Mouse (Mus musculus) testis, adult 2 months (tissue): ENCODE results near the gene Kcnq4. TPM values are rescaled to one million over a fixed set of nuclear protein-coding genes. Genes with fewer than 3 reads are reported as not detected.
A peak's percentile ranks its signal among the peaks of the same experiment; 100 is the strongest.

Source experiments
- H3K27ac ChIP-seq: fragments of 200-500 bp; 2 replicates; pipeline ENCODE4 v1.5.1; 2012; ENCODE audit warnings: low read depth, low read length; ENCODE audit not compliant: control insufficient read depth, insufficient read depth
- H3K27me3 ChIP-seq: fragments of 200-500 bp; 2 replicates; pipeline ENCODE4 v1.6.1; 2012; ENCODE audit warnings: mild to moderate bottlenecking, low read length, moderate library complexity; ENCODE audit not compliant: control insufficient read depth, insufficient read depth
- H3K36me3 ChIP-seq: fragments of 200-500 bp; 2 replicates; pipeline ENCODE4 v1.6.1; 2012; ENCODE audit warnings: mild to moderate bottlenecking, low read length; ENCODE audit not compliant: control insufficient read depth, insufficient read depth
- H3K4me1 ChIP-seq: fragments of 200-500 bp; 2 replicates; pipeline ENCODE4 v1.6.1; 2012; ENCODE audit warnings: low read length; ENCODE audit not compliant: control insufficient read depth, insufficient read depth
- H3K4me3 ChIP-seq: fragments of 200-500 bp; 2 replicates; pipeline ENCODE4 v1.5.1; 2012; ENCODE audit warnings: low read depth, mild to moderate bottlenecking, low read length, moderate library complexity, mixed read lengths; ENCODE audit not compliant: control insufficient read depth
- CTCF ChIP-seq: fragments of 200-500 bp; IDR thresholded peaks from 2 replicates; pipeline ENCODE4 v1.5.1; 2012; ENCODE audit warnings: low read depth, mild to moderate bottlenecking, inconsistent platforms, low read length, moderate library complexity; ENCODE audit not compliant: control insufficient read depth, insufficient read depth, insufficient replicate concordance
- POLR2A ChIP-seq: fragments of 200-500 bp; IDR thresholded peaks from 2 replicates; pipeline ENCODE4 v1.6.1; 2012; ENCODE audit warnings: low read depth, mild to moderate bottlenecking, inconsistent platforms, low read length, moderate library complexity; ENCODE audit not compliant: control insufficient read depth
- polyA plus RNA-seq: library from polyadenylated mRNA; depleted of rRNA; stranded (reverse); fragments of >200 nt; gene quantifications from 2 replicates; pipeline ENCODE4 v1.2.3, GENCODE M21; 2012

Kcnq4 gene
- polyA plus RNA-seq, 1 experiment = 1.6 TPM

DNA sequence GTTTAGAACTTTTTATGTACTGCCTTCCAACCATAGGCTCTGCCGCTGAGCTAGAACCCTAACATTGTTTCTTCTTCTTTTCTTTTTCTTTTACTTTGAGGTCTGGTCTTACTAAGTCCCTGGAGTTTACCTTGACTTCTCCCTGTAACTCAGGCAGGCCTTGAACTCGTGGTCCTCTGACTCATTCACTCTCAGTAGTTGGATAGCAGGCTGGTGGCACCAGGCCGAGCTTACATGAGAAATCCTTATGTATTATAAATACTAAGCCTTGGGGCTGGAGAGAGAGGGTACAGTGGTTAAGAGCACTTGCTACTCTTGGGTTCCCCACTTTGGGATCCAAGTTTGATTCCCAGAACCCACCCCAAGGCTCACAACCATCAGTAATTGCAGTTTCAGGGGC, 74.8 kb downstream of the Kcnq4 start:
- H3K4me1 ChIP-seq = no peaks in the 10 kb centered on the region
- TF ChIP-seq CTCF (no peak), POLR2A (no peak)
- H3K27ac ChIP-seq = no peak overlapping the region
- H3K27me3 ChIP-seq = no peaks in the 10 kb centered on the region
- H3K36me3 ChIP-seq = no peaks in the 10 kb centered on the region
- no peak overlapping the region for H3K4me3 ChIP-seq

DNA sequence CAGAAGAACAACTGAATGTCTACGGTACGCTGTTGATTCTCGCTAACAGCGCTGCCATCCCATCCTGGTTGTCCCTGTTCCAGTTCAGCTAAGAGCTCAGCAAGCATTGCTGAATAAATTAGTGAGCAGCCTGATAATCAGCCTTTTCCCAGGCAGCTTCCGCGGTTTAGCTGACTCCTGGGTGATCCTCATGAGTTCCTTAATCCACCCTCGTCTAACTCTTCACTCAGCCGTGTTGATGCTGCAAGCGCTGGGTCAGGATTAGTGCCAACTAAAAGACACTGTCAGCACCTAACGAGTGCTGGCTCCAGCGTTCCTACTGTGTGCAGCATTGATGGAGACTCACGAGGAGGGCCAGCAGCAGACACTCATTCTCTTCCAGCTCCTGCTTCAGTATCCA, 77.4 kb downstream of the Kcnq4 start:
- TF ChIP-seq POLR2A = no peak
- TF ChIP-seq CTCF = no peak
- H3K27ac ChIP-seq = no peak overlapping the region
- no peak overlapping the region for H3K4me3 ChIP-seq
- peaks cover 15% of the 10 kb centered on the region for H3K4me1 ChIP-seq
- H3K27me3 ChIP-seq = no peaks in the 10 kb centered on the region
- H3K36me3 ChIP-seq = no peaks in the 10 kb centered on the region

DNA sequence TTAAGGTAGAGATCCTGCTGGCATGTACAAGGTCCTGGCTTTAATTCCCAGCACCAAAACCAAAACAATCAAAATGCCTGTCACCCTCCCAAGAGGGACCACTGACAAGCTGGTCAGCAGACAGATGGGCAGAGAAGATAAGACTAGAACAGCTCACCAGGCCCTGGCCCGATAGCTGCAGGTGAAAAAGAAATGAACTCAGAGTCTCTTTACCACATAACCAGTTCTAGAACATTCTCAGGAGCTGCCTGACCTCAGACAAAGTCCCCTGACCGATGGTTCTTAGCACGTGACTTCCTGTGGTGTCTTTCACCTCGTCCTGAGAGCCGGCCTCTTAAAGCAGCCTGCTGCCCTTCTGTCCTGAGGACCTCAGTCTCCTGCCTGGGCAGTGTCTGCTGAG, 78.8 kb downstream of the Kcnq4 start:
- H3K36me3 ChIP-seq = no peaks in the 10 kb centered on the region
- no peak for TF ChIP-seq POLR2A
- no peak for TF ChIP-seq CTCF
- H3K27me3 ChIP-seq = no peaks in the 10 kb centered on the region
- H3K4me3 ChIP-seq = no peak overlapping the region
- peaks cover 19% of the 10 kb centered on the region for H3K4me1 ChIP-seq
- H3K27ac ChIP-seq = no peak overlapping the region

DNA sequence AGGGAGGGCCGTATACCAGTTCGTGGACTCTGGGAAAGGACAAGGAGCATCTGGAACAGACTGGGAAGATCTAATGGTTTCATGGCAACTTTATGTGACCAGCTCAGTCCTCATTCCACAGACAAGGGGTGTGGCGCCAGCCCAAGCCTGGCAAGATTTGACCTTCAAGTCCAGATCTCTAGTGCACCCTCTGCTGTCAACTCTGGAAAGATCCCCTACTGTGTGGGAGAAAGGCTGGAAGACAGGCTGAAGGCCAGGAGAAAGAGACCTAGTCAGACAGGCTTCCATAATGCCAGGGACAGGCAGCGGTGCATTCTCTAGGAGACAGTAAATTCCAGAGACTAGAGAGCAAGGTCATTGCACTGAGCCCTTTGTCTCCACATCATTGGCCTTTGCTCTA, 79.9 kb downstream of the Kcnq4 start:
- TF ChIP-seq CTCF (no peak), POLR2A (no peak)
- Histone ChIP-seq H3K27me3 (no peaks in the 10 kb centered on the region), H3K4me3 (no peak overlapping the region), H3K27ac (no peak overlapping the region), H3K36me3 (no peaks in the 10 kb centered on the region), H3K4me1 (peaks cover 19% of the 10 kb centered on the region)

DNA sequence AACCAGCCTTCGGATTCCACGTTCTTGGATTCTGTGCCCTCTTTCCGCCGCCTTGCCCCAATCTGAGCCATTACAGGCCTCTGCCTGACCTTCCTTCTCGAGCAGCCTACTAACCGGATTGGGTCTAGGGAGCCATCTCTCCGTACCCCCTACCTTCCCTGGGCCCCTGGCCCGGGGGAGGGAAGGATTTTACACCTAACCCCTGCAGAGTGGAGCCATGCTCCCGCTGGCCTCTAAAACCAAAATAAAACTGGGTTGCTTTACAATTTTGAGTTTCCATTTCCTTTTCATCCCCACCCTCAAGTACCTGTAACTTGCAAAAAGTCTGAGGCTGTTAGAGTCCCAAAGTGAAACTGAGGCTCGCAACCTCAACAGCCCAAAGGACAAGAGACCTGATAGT, 80.9 kb downstream of the Kcnq4 start:
- Histone ChIP-seq H3K36me3 (no peaks in the 10 kb centered on the region), H3K27ac (peak overlapping the region; percentile 12), H3K4me3 (peak overlapping the region; percentile 84), H3K4me1 (peaks cover 19% of the 10 kb centered on the region), H3K27me3 (no peaks in the 10 kb centered on the region)
- TF ChIP-seq CTCF (no peak), POLR2A (no peak)

DNA sequence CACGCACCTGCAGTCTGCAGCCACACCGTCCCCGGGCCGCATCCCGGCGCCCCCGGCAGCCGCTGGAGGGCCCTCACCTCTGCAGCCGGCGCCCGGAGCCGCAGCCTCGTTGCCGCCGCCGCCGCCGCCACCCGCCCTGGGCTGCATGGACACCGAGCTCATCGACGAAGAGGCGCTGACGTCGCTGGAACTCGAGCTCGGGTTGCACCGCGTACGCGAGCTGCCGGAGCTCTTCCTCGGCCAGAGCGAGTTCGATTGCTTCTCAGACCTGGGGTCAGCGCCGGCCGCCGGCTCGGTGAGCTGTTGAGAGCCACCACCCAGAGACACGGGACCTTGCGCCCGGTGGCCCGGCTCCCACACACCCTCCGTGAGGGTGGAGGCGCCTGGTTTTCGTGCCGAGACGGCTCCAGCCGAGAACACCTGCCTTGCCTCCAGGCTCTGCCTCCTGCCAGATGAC, 81.3 kb downstream of the Kcnq4 start:
- H3K36me3 ChIP-seq = no peaks in the 10 kb centered on the region
- peak overlapping the region; percentile 84 for H3K4me3 ChIP-seq
- peaks cover 19% of the 10 kb centered on the region for H3K4me1 ChIP-seq
- H3K27me3 ChIP-seq = no peaks in the 10 kb centered on the region
- peak overlapping the region; percentile 12 for H3K27ac ChIP-seq
- TF ChIP-seq POLR2A (peak; percentile 46; the same call in 1 of the 2 replicates), CTCF (no peak)

DNA sequence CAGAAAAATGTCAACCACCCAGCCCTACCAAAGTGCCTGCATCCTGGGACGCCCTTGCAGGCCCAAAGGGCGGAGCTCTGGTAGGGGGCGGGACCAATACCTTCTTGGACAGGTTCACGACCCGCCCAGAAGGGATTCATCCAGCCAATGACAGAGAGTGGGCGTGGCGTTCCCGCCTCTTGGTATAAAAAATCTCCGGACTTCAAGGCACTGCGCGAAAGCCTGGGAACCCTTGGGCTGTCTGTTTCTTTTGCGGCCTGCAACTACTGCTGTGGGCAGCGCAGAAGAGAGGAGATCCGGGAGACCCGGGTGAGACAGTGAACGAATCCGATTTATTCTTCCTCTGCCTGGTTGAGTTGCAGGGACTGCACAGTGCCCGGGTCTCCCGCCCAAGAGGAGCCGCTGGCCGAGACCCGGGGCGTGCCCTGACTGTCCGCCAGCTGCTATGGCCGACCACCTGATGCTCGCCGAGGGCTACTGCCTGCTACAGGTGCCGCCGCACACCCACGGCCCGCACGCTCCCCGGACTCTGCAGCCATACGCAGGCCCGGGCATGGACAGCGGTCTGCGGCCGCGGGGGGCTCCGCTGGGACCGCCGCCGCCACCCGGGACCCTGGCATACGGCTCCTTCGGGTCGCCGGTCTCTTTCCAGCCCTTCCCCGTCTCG, 81.9 kb downstream of the Kcnq4 start, which contains the start of gene Cited4:
Cited4 (plus strand) TSS at position 215 of the 667 bp plus-strand sequence.
- TF ChIP-seq CTCF (no peak), POLR2A (peak; percentile 90)
- peak within 1 kb of the TSS; percentile 12 for H3K27ac ChIP-seq
- peaks cover 19% of the 10 kb centered on the region for H3K4me1 ChIP-seq
- no peaks in the 10 kb centered on the region for H3K27me3 ChIP-seq
- no peaks in the 10 kb centered on the region for H3K36me3 ChIP-seq
- peak within 1 kb of the TSS; percentile 84 for H3K4me3 ChIP-seq

DNA sequence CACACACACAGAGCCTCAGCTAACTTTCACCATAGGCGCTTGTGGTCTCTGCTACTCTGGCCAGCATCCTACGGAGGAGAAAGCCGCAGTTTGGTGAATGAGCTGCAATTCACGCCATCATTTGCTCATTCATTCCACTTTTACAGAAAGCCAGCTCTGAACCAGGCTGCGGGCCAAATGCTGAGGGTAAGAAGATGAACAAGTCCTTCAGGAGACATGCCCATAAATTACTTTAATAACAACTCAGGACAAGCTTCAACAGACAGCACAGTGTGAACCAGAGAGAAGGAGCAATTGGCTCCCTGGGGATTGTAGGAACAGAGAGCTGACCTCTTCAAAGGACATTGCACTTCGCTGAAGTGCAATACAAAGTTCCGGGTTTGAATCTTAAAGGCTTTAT, 82.6 kb downstream of the Kcnq4 start:
- Histone ChIP-seq H3K27ac (no peak overlapping the region; the same call in 1 of the 2 replicates), H3K27me3 (no peaks in the 10 kb centered on the region), H3K36me3 (no peaks in the 10 kb centered on the region), H3K4me3 (no peak overlapping the region), H3K4me1 (peaks cover 19% of the 10 kb centered on the region)
- TF ChIP-seq CTCF (no peak), POLR2A (no peak)
